In genomic region chr11:22632314-22632700, GRCm38 (mm10) we compare ENCODE assay signal across 10 mouse cellular contexts.
DNase-seq lines count a peak whose midpoint lies in the region; ATAC-seq lines count a peak whose summit lies in the region.
"Had no signal": no experiment of that assay in that cellular context is flagged by ENCODE, and none has a peak within 500 bp of the region (broad histone marks: within the 10 kb centered on the region; RNA-seq: fewer than 3 reads in every experiment).

No protein-coding gene starts in this region.

- H3K36me3 ChIP-seq in heart, embryonic 15.5 days: no peaks in the 10 kb centered on the region
- H3K36me3 ChIP-seq in heart, embryonic 10.5 days: no peaks in the 10 kb centered on the region
- no peaks in the 10 kb centered on the region for H3K36me3 ChIP-seq in neural tube, embryonic 13.5 days
- H3K36me3 ChIP-seq: liver, embryonic 15.5 days had no signal

- H3K27me3 ChIP-seq in heart, embryonic 15.5 days: no peaks in the 10 kb centered on the region
- no peaks in the 10 kb centered on the region for H3K27me3 ChIP-seq in heart, embryonic 10.5 days (ENCODE audit: insufficient read depth, poor library complexity, severe bottlenecking)
- H3K27me3 ChIP-seq in neural tube, embryonic 13.5 days: no peaks in the 10 kb centered on the region
- H3K27me3 ChIP-seq: liver, embryonic 15.5 days had no signal

- ATAC-seq in heart, embryonic 15.5 days (replicated peaks; ENCODE audit: insufficient number of reproducible peaks, insufficient read depth, low FRiP score, low read depth): no peak
- no peak for ATAC-seq in neural tube, embryonic 13.5 days (ENCODE audit: low read depth)

- no peak overlapping the region for H3K4me3 ChIP-seq in heart, embryonic 15.5 days
- no peak overlapping the region for H3K4me3 ChIP-seq in heart, embryonic 10.5 days
- H3K4me3 ChIP-seq in neural tube, embryonic 13.5 days: no peak overlapping the region
- H3K4me3 ChIP-seq: liver, embryonic 15.5 days had no signal

- peaks cover 25% of the 10 kb centered on the region for H3K4me1 ChIP-seq in heart, embryonic 15.5 days (replicated peaks)
- peaks cover 44% of the 10 kb centered on the region for H3K4me1 ChIP-seq in heart, embryonic 10.5 days
- H3K4me1 ChIP-seq in neural tube, embryonic 13.5 days (replicated peaks): peaks cover 22% of the 10 kb centered on the region

- H3K9me3 ChIP-seq in heart, embryonic 15.5 days (replicated peaks): no peaks in the 10 kb centered on the region
- H3K9me3 ChIP-seq in heart, embryonic 10.5 days: no peaks in the 10 kb centered on the region
- no peaks in the 10 kb centered on the region for H3K9me3 ChIP-seq in neural tube, embryonic 13.5 days
- H3K9me3 ChIP-seq: liver, embryonic 15.5 days had no signal

- H3K27ac ChIP-seq in heart, embryonic 15.5 days: peak overlapping the region; percentile 20; the same call in 1 of the 2 replicates
- no peak overlapping the region for H3K27ac ChIP-seq in heart, embryonic 10.5 days
- no peak overlapping the region for H3K27ac ChIP-seq in neural tube, embryonic 13.5 days (replicated peaks)
- H3K27ac ChIP-seq: liver, embryonic 15.5 days had no signal

- H3K4me2 ChIP-seq in heart, embryonic 15.5 days: no peak overlapping the region
- no peak overlapping the region for H3K4me2 ChIP-seq in neural tube, embryonic 13.5 days
- H3K4me2 ChIP-seq: liver, embryonic 15.5 days had no signal

- DNase-seq in heart, embryonic 10.5 days (ENCODE audit: low spot score): no peak
- no peak for DNase-seq in neural tube, embryonic 10.5 days (ENCODE audit: extremely low spot score, low spot score)
- DNase-seq in adrenal gland, postnatal 36 days: peak; percentile 59 to 67
- DNase-seq in cerebellum, adult 9-10 months: no peak
- DNase-seq in thymus, postnatal 14 days: no peak
- DNase-seq: gastrocnemius, postnatal 14 days; thymus, adult 18-20 months had no signal

- H3K9ac ChIP-seq in heart, embryonic 15.5 days: no peak overlapping the region
- H3K9ac ChIP-seq in neural tube, embryonic 13.5 days: peak overlapping the region; percentile 43; the same call in 1 of the 2 replicates
- H3K9ac ChIP-seq: liver, embryonic 15.5 days had no signal

Comparison
In these comparisons a context has a peak if more than half of its experiments do, and no peak if none do; other contexts are left out.
1. DNase-seq: peak in adrenal gland, postnatal 36 days (2 of 2); none in heart, embryonic 10.5 days (single experiment), neural tube, embryonic 10.5 days (single experiment), cerebellum, adult 9-10 months (single experiment) and thymus, postnatal 14 days (single experiment).